Mouse (Mus musculus) stomach, embryonic 16.5 days (tissue): ENCODE measurements around the gene Rac3. TPM values are rescaled to one million over a fixed set of nuclear protein-coding genes. Genes with fewer than 3 reads are reported as not detected.

ENCODE experiments used
- ATAC-seq: fragments of 200-750 bp; cut with Nextera tagmentation; 2 replicates; pipeline ENCODE4 v1.8.0; 2017; ENCODE audit warnings: moderate number of reproducible peaks, moderate TSS enrichment; ENCODE audit not compliant: insufficient read depth, low FRiP score
- H3K27ac ChIP-seq: fragments of 300-500 bp; sonication (generic); 2 replicates; pipeline ENCODE4 v1.5.1; 2014; ENCODE audit warnings: low read length
- H3K27me3 ChIP-seq: fragments of 300-500 bp; sonication (generic); 2 replicates; pipeline ENCODE4 v1.6.1; 2014; ENCODE audit warnings: low read length, control low read depth, mixed read lengths; ENCODE audit not compliant: control insufficient read depth, insufficient read depth
- H3K36me3 ChIP-seq: fragments of 300-500 bp; sonication (generic); 2 replicates; pipeline ENCODE4 v1.6.1; 2014; ENCODE audit warnings: low read length; ENCODE audit not compliant: control insufficient read depth, insufficient read depth
- H3K4me1 ChIP-seq: fragments of 300-500 bp; sonication (generic); 2 replicates; pipeline ENCODE4 v1.6.1; 2014; ENCODE audit warnings: low read length, control low read depth, mixed read lengths; ENCODE audit not compliant: control insufficient read depth, insufficient read depth
- H3K4me2 ChIP-seq: fragments of 300-500 bp; sonication (generic); 2 replicates; pipeline ENCODE4 v1.6.1; 2014; ENCODE audit warnings: low read depth, low read length, mixed read lengths
- H3K4me3 ChIP-seq: fragments of 300-500 bp; sonication (generic); replicated peaks from 2 replicates; pipeline ENCODE4 v1.5.1; 2014; ENCODE audit warnings: mild to moderate bottlenecking, low read length
- H3K9ac ChIP-seq: fragments of 300-500 bp; sonication (generic); 2 replicates; pipeline ENCODE4 v1.6.1; 2014; ENCODE audit warnings: low read length
- H3K9me3 ChIP-seq: fragments of 300-500 bp; sonication (generic); replicated peaks from 2 replicates; pipeline ENCODE4 v1.6.1; 2016; ENCODE audit warnings: low read length, control low read depth; ENCODE audit not compliant: control insufficient read depth
- WGBS: fragments of 180-500 bp; shearing (Covaris S2); extraction: QIAGEN DNeasy Blood & Tissue Kit; methylation state at CpG from one replicate; pipeline ENCODE4 v1.1.7; 2014; 5-methylcytosine and 5-hydroxymethylcytosine counted together
- polyA plus RNA-seq: library from polyadenylated mRNA; unstranded; fragments of >200 nt; fragmentation: Nextera tagmentation; extraction: Ambion mirVana; gene quantifications from 2 replicates; pipeline ENCODE4 v1.2.1, GENCODE M21; 2015

The Rac3 gene
- polyA plus RNA-seq, 1 experiment from 2014 or later: 35.3 TPM

GRCm38 (mm10) chr11:120730331-120730870, 9.1 kb downstream of the Rac3 start:
- Histone ChIP-seq H3K36me3 (no peaks in the 10 kb centered on the region; the same call in 1 of the 2 replicates), H3K4me2 (no peak overlapping the region), H3K9me3 (no peaks in the 10 kb centered on the region), H3K27ac (no peak overlapping the region), H3K4me3 (no peak overlapping the region), H3K4me1 (peaks cover 6% of the 10 kb centered on the region), H3K9ac (no peak overlapping the region), H3K27me3 (no peaks in the 10 kb centered on the region)
- ATAC-seq: no peak
- WGBS: 83% methylated on average over 10 of the region's 10 CpGs

GRCm38 (mm10) chr11:120731395-120731794, 10.1 kb downstream of the Rac3 start:
- peak overlapping the region; percentile 19 for H3K4me3 ChIP-seq
- no peaks in the 10 kb centered on the region for H3K36me3 ChIP-seq
- ATAC-seq: no peak
- peaks cover 2% of the 10 kb centered on the region for H3K4me1 ChIP-seq
- H3K4me2 ChIP-seq: peak overlapping the region; percentile 33
- no peaks in the 10 kb centered on the region for H3K27me3 ChIP-seq
- H3K27ac ChIP-seq: no peak overlapping the region; the same call in 1 of the 2 replicates
- WGBS: 100% methylated on average over 1 of the region's 1 CpGs
- no peak overlapping the region for H3K9ac ChIP-seq
- H3K9me3 ChIP-seq: no peaks in the 10 kb centered on the region

GRCm38 (mm10) chr11:120731858-120732680, 10.8 kb downstream of the Rac3 start, which contains the start of gene Cbr2:
Gene Cbr2 (minus strand): TSS chr11:120732114.
- 69% methylated on average over 12 of the region's 12 CpGs for WGBS

GRCm38 (mm10) chr11:120733521-120733920, 12.3 kb downstream of the Rac3 start:
- 45% methylated on average over 6 of the region's 6 CpGs for WGBS
- H3K4me2 ChIP-seq: no peak overlapping the region
- H3K27me3 ChIP-seq: no peaks in the 10 kb centered on the region
- H3K4me3 ChIP-seq: no peak overlapping the region
- peak overlapping the region; percentile 69 for H3K27ac ChIP-seq
- H3K36me3 ChIP-seq: no peaks in the 10 kb centered on the region
- H3K4me1 ChIP-seq: no peaks in the 10 kb centered on the region
- H3K9me3 ChIP-seq: no peaks in the 10 kb centered on the region
- H3K9ac ChIP-seq: no peak overlapping the region
- ATAC-seq: peak; percentile 42; the same call in 1 of the 2 replicates

More at GRCm38 (mm10) chr11:120731858-120732680, 10.8 kb downstream of the Rac3 start, which contains the start of gene Cbr2:
- ATAC-seq: no peak
- Histone ChIP-seq H3K4me3 (peak within 1 kb of the TSS; percentile 19), H3K36me3 (no peaks in the 10 kb centered on the region), H3K9ac (no peak within 1 kb of the TSS), H3K27me3 (no peaks in the 10 kb centered on the region), H3K4me2 (peak within 1 kb of the TSS; percentile 33), H3K27ac (peak within 1 kb of the TSS; percentile 69), H3K4me1 (no peaks in the 10 kb centered on the region), H3K9me3 (no peaks in the 10 kb centered on the region)

- ATAC-seq: no peak
Measured at GRCm38 (mm10) chr11:120736424-120736823, 15.2 kb downstream of the Rac3 start.

GRCm38 (mm10) chr11:120740981-120741380, 19.7 kb downstream of the Rac3 start:
- 87% methylated on average over 5 of the region's 5 CpGs for WGBS

More at GRCm38 (mm10) chr11:120736424-120736823, 15.2 kb downstream of the Rac3 start:
- Histone ChIP-seq H3K27ac (no peak overlapping the region), H3K4me1 (no peaks in the 10 kb centered on the region), H3K4me3 (no peak overlapping the region), H3K36me3 (no peaks in the 10 kb centered on the region), H3K4me2 (no peak overlapping the region), H3K9me3 (no peaks in the 10 kb centered on the region), H3K27me3 (no peaks in the 10 kb centered on the region), H3K9ac (no peak overlapping the region)
- WGBS: 69% methylated on average over 6 of the region's 6 CpGs

GRCm38 (mm10) chr11:120744121-120744701, 22.9 kb downstream of the Rac3 start:
- H3K36me3 ChIP-seq: no peaks in the 10 kb centered on the region
- 59% methylated on average over 7 of the region's 7 CpGs for WGBS
- ATAC-seq: peak; percentile 25
- H3K27me3 ChIP-seq: no peaks in the 10 kb centered on the region
- no peaks in the 10 kb centered on the region; the same call in none of the 2 replicates for H3K4me1 ChIP-seq
- no peak overlapping the region for H3K4me3 ChIP-seq
- H3K27ac ChIP-seq: peak overlapping the region; percentile 74
- H3K9ac ChIP-seq: no peak overlapping the region
- H3K9me3 ChIP-seq: no peaks in the 10 kb centered on the region
- H3K4me2 ChIP-seq: no peak overlapping the region

More at GRCm38 (mm10) chr11:120740981-120741380, 19.7 kb downstream of the Rac3 start:
- Histone ChIP-seq H3K36me3 (no peaks in the 10 kb centered on the region), H3K4me3 (no peak overlapping the region), H3K27ac (no peak overlapping the region), H3K9me3 (no peaks in the 10 kb centered on the region), H3K4me2 (no peak overlapping the region), H3K27me3 (no peaks in the 10 kb centered on the region), H3K4me1 (no peaks in the 10 kb centered on the region), H3K9ac (no peak overlapping the region)
- no peak for ATAC-seq

GRCm38 (mm10) chr11:120747974-120748373, 26.7 kb downstream of the Rac3 start:
- Histone ChIP-seq H3K9me3 (no peaks in the 10 kb centered on the region), H3K4me2 (no peak overlapping the region), H3K36me3 (no peaks in the 10 kb centered on the region), H3K4me1 (no peaks in the 10 kb centered on the region; the same call in none of the 2 replicates), H3K4me3 (no peak overlapping the region), H3K27ac (peak overlapping the region; percentile 70), H3K9ac (no peak overlapping the region), H3K27me3 (no peaks in the 10 kb centered on the region)
- peak; percentile 47 for ATAC-seq
- 66% methylated on average over 4 of the region's 4 CpGs for WGBS

GRCm38 (mm10) chr11:120749430-120749829, 28.2 kb downstream of the Rac3 start:
- no peak overlapping the region for H3K4me2 ChIP-seq
- WGBS: 63% methylated on average over 8 of the region's 8 CpGs
- H3K27ac ChIP-seq: no peak overlapping the region
- H3K36me3 ChIP-seq: no peaks in the 10 kb centered on the region
- no peaks in the 10 kb centered on the region for H3K9me3 ChIP-seq
- H3K4me3 ChIP-seq: no peak overlapping the region
- no peaks in the 10 kb centered on the region for H3K27me3 ChIP-seq
- ATAC-seq: no peak
- H3K9ac ChIP-seq: no peak overlapping the region
- no peaks in the 10 kb centered on the region; the same call in none of the 2 replicates for H3K4me1 ChIP-seq
